ENCODE assay signal across 9 mouse cellular contexts in genomic region chr10:14321503-14321902, GRCm38 (mm10).
DNase-seq lines count a peak whose midpoint lies in the region; ATAC-seq and TF ChIP-seq lines count a peak whose summit lies in the region.
"Had no signal": no experiment of that assay in that cellular context is flagged by ENCODE, and none has a peak within 500 bp of the region (broad histone marks: within the 10 kb centered on the region; RNA-seq: fewer than 3 reads in every experiment).

No protein-coding gene starts in this region.

- TF ChIP-seq CTCF in liver, postnatal 0 days (IDR thresholded peaks at IDR 0.05; ENCODE audit: low read depth), result peak; percentile 82

- H3K4me2 ChIP-seq in liver, embryonic 12.5 days, result no peak overlapping the region
- no peak overlapping the region for H3K4me2 ChIP-seq in liver, postnatal 0 days (ENCODE audit: low read depth, low read length)
- H3K4me2 ChIP-seq: stomach, embryonic 15.5 days had no signal

- H3K27ac ChIP-seq in liver, embryonic 12.5 days, result no peak overlapping the region
- no peak overlapping the region for H3K27ac ChIP-seq in liver, postnatal 0 days (ENCODE audit: low read depth)
- H3K27ac ChIP-seq: stomach, embryonic 15.5 days had no signal

- no peaks in the 10 kb centered on the region for H3K4me1 ChIP-seq in liver, embryonic 12.5 days
- H3K4me1 ChIP-seq in liver, postnatal 0 days (ENCODE audit: insufficient read depth), result no peaks in the 10 kb centered on the region
- H3K4me1 ChIP-seq: stomach, embryonic 15.5 days had no signal

- no peak for ATAC-seq in liver, embryonic 12.5 days
- ATAC-seq in liver, postnatal 0 days, result no peak

- 5% methylated on average over 4 of the region's 4 CpGs for WGBS in liver, embryonic 12.5 days (ENCODE audit: insufficient replicate concordance)
- 1% methylated on average over 4 of the region's 4 CpGs for WGBS in liver, postnatal 0 days (ENCODE audit: insufficient replicate concordance)

- TF ChIP-seq EP300 in liver, postnatal 0 days (IDR thresholded peaks at IDR 0.05; ENCODE audit: low read depth), result no peak

- no peak overlapping the region for H3K4me3 ChIP-seq in liver, embryonic 12.5 days
- H3K4me3 ChIP-seq in liver, postnatal 0 days (ENCODE audit: low read depth, low read length), result no peak overlapping the region
- H3K4me3 ChIP-seq: stomach, embryonic 15.5 days had no signal

- no peak overlapping the region for H3K9ac ChIP-seq in liver, embryonic 12.5 days
- H3K9ac ChIP-seq in liver, postnatal 0 days (replicated peaks), result no peak overlapping the region
- H3K9ac ChIP-seq: stomach, embryonic 15.5 days had no signal

- H3K36me3 ChIP-seq in liver, embryonic 12.5 days, result no peaks in the 10 kb centered on the region
- H3K36me3 ChIP-seq in liver, postnatal 0 days (replicated peaks; ENCODE audit: insufficient read depth, low read length), result no peaks in the 10 kb centered on the region
- H3K36me3 ChIP-seq: stomach, embryonic 15.5 days had no signal

- H3K27me3 ChIP-seq in liver, embryonic 12.5 days (replicated peaks), result no peaks in the 10 kb centered on the region
- no peaks in the 10 kb centered on the region for H3K27me3 ChIP-seq in liver, postnatal 0 days (ENCODE audit: insufficient read depth, low read length)
- H3K27me3 ChIP-seq: stomach, embryonic 15.5 days had no signal

- DNase-seq in liver, result peak; percentile 51
- peak; percentile 75 to 82 for DNase-seq in cerebellum, adult 18-20 months
- peak; percentile 59 to 89 for DNase-seq in frontal cortex, postnatal 14 days (ENCODE audit: low spot score in 2 of 2)
- peak; percentile 62 to 84 for DNase-seq in kidney, postnatal 25 days
- peak; percentile 69 for DNase-seq in liver, postnatal 0 days
- peak; percentile 56 for DNase-seq in ovary, postnatal 36 days (ENCODE audit: low spot score)
- DNase-seq in thymus, postnatal 25 days, result peak; percentile 85

- no peaks in the 10 kb centered on the region for H3K9me3 ChIP-seq in liver, embryonic 12.5 days (replicated peaks)
- no peaks in the 10 kb centered on the region for H3K9me3 ChIP-seq in liver, postnatal 0 days (ENCODE audit: low read length)
- H3K9me3 ChIP-seq: stomach, embryonic 15.5 days had no signal
